Mouse (Mus musculus) subcutaneous adipose tissue, adult 2 months (tissue): Measurements from ENCODE around the gene Ctdspl. TPM values are rescaled to one million over a fixed set of nuclear protein-coding genes. Genes with fewer than 3 reads are reported as not detected.

Source experiments
- polyA plus RNA-seq: library from polyadenylated mRNA; depleted of rRNA; stranded (reverse); fragments of >200 nt; gene quantifications from 2 replicates; pipeline ENCODE4 v1.2.3, GENCODE M21; 2012; ENCODE audit warnings: low replicate concordance; rRNA removed

Ctdspl gene
- 46.3 and 76.9 TPM in 2 replicates for polyA plus RNA-seq

DNA sequence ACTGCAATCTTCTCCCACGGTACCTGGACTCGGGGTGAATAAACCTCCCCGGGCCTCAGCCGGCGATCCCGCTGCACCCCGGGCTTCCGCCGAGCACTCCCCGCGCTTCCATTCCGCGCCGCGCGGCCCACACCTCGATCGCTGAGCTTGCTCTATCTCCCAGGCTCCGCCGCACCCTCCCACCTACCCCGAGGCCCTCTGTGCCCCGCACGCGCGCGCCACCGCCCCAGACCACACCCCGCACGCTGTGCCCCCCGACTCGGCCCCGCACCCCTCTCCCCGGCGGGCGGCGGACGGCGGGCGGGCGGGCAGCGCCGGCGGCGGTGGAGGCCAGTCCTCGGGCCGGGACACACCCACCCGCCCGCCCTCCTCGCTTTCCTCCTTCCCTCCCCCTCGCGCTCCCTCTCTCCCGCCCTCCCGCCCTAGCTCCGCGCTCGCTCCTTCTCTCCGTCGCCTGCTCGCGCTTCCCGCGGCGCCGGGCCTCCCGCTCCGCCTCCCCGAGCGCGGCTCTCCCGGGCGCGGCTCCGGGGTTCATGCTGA lies at the start of gene Ctdspl:
Gene Ctdspl (plus strand): TSS at position 343 of the 540 bp plus-strand sequence.

DNA sequence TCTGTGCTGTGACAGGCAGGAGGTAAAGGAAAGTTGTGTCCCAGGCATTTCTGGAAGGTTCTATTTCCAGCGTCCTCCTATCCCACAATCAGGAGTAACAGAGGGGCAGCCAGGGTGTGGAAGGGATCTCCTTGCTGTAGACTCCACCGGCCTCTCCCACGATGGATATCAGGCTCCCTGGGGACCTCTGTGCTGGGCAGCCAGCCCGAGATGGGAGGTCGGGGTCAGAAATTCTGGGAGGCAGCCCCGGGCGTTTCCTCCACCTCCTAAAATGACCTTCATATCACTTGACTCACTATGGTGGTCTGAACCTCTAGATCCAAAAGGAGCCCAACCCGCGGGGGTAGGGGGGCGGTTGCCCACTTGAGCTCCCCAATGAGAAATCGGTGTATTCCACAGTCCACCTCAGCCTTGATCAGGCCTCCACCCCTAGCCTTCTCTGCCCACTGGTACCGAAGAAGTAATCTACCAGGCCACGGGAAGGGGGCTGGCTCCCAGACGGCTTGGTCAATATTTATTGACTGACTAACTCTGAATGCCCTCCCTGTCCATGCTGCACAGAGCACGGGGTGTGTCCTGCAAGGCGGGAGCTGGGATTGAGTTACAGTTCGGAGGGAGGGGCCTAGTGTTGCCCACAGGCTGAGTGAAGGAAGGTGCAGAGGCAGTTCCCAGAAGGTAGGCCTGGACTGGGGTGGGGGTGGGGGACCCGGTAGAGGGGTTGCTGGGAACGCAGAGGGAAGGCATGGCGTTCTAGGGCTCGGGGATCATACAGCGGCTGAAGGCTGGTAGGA lies 126.1 kb downstream of the Ctdspl start, which contains the start of gene Vill:
Gene Vill (plus strand): TSS at position 625 of the 791 bp plus-strand sequence.

Other genes starting within 250 kb of the Ctdspl start
- 13.7 and 30.4 TPM in 2 replicates for gene Vill, start 126.3 kb downstream of the Ctdspl start, polyA plus RNA-seq
- 44.1 and 49.9 TPM in 2 replicates for gene Plcd1, start 167.0 kb downstream of the Ctdspl start, polyA plus RNA-seq
- gene Dlec1, start 176.0 kb downstream of the Ctdspl start, polyA plus RNA-seq = 1.2 and 2.5 TPM in 2 replicates
- 45.7 and 125 TPM in 2 replicates for gene Acaa1b, start 230.6 kb downstream of the Ctdspl start, polyA plus RNA-seq
- gene Gm47289, start 232.7 kb downstream of the Ctdspl start, polyA plus RNA-seq = 0.04 and 0.07 TPM in 2 replicates